Mouse (Mus musculus): ENCODE data around the gene Med26.

Med26 gene

DNA sequence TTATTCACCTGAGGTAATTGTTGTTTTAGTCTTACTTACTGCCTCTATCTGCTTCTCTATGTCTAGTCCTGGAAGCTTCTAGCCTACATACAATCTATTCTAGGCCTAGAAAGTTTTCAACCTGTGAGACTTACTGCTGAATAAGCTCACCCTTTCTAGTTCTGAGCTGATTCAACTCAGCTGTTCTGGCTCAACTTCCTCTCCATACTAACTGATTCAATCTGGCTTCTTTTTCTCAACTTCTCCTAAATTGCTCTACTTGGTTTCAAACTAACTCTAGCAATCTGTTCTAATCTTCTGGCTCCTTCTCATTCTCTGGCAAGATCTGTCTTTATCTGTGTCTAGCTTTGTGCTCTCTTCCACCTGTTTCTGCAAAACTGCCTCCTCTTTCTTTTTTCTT, 26.2 kb downstream of the Med26 start:
- peaks cover 32% of the 10 kb centered on the region for H3K36me3 ChIP-seq (ENCODE audit: insufficient read depth, low read length)
- peaks cover 85% of the 10 kb centered on the region for H3K4me1 ChIP-seq (replicated peaks; ENCODE audit: low read depth, low read length)
- H3K4me3 ChIP-seq (replicated peaks; ENCODE audit: low read length) = no peak overlapping the region
- no peaks in the 10 kb centered on the region for H3K9me3 ChIP-seq (ENCODE audit: low read length)
- TF ChIP-seq POU5F1 (IDR thresholded peaks at IDR 0.05; ENCODE audit: borderline replicate concordance, low read length) = no peak
- no peak for TF ChIP-seq NANOG (IDR thresholded peaks at IDR 0.05; ENCODE audit: borderline replicate concordance, low read length)
- TF ChIP-seq CTCF (conservative IDR thresholded peaks at IDR 0.05; ENCODE audit: low read length) = no peak
- no peaks in the 10 kb centered on the region for H3K27me3 ChIP-seq (ENCODE audit: insufficient read depth, low read length)

GRCm38 (mm10) chr8:72517421-72517988, 30.6 kb downstream of the Med26 start:
- H3K4me3 ChIP-seq (replicated peaks; ENCODE audit: low read length) = 0 out of 2 replicates have a peak overlapping the region, but pooled peaks have one; percentile 20

GRCm38 (mm10) chr8:72513158-72513557, 34.9 kb downstream of the Med26 start:
- no peaks in the 10 kb centered on the region for H3K9me3 ChIP-seq (ENCODE audit: low read length)
- H3K4me1 ChIP-seq (replicated peaks; ENCODE audit: low read depth, low read length) = peaks cover 68% of the 10 kb centered on the region
- no peak overlapping the region for H3K4me3 ChIP-seq (replicated peaks; ENCODE audit: low read length)
- H3K27me3 ChIP-seq (ENCODE audit: insufficient read depth, low read length) = no peaks in the 10 kb centered on the region
- peaks cover 58% of the 10 kb centered on the region for H3K36me3 ChIP-seq (ENCODE audit: insufficient read depth, low read length)
- TF ChIP-seq POU5F1 (IDR thresholded peaks at IDR 0.05; ENCODE audit: borderline replicate concordance, low read length) = no peak
- no peak for TF ChIP-seq CTCF (conservative IDR thresholded peaks at IDR 0.05; ENCODE audit: low read length)
- no peak for TF ChIP-seq NANOG (IDR thresholded peaks at IDR 0.05; ENCODE audit: borderline replicate concordance, low read length)

More at GRCm38 (mm10) chr8:72517421-72517988, 30.6 kb downstream of the Med26 start:
- peaks cover 73% of the 10 kb centered on the region for H3K4me1 ChIP-seq (replicated peaks; ENCODE audit: low read depth, low read length)
- H3K9me3 ChIP-seq (ENCODE audit: low read length) = no peaks in the 10 kb centered on the region
- peaks cover 59% of the 10 kb centered on the region for H3K36me3 ChIP-seq (ENCODE audit: insufficient read depth, low read length)
- no peaks in the 10 kb centered on the region for H3K27me3 ChIP-seq (ENCODE audit: insufficient read depth, low read length)
- TF ChIP-seq NANOG (IDR thresholded peaks at IDR 0.05; ENCODE audit: borderline replicate concordance, low read length) = no peak
- no peak for TF ChIP-seq POU5F1 (IDR thresholded peaks at IDR 0.05; ENCODE audit: borderline replicate concordance, low read length)
- no peak for TF ChIP-seq CTCF (conservative IDR thresholded peaks at IDR 0.05; ENCODE audit: low read length)

GRCm38 (mm10) chr8:72512648-72513047, 35.4 kb downstream of the Med26 start:
- Histone ChIP-seq H3K9me3 (ENCODE audit: low read length) (no peaks in the 10 kb centered on the region), H3K27me3 (ENCODE audit: insufficient read depth, low read length) (no peaks in the 10 kb centered on the region), H3K4me1 (replicated peaks; ENCODE audit: low read depth, low read length) (peaks cover 70% of the 10 kb centered on the region), H3K36me3 (ENCODE audit: insufficient read depth, low read length) (peaks cover 63% of the 10 kb centered on the region), H3K4me3 (replicated peaks; ENCODE audit: low read length) (no peak overlapping the region)
- TF ChIP-seq NANOG (IDR thresholded peaks at IDR 0.05; ENCODE audit: borderline replicate concordance, low read length) (no peak), CTCF (conservative IDR thresholded peaks at IDR 0.05; ENCODE audit: low read length) (no peak)

- Histone ChIP-seq H3K4me3 (replicated peaks; ENCODE audit: low read length) (no peak overlapping the region), H3K36me3 (ENCODE audit: insufficient read depth, low read length) (peaks cover 53% of the 10 kb centered on the region), H3K27me3 (ENCODE audit: insufficient read depth, low read length) (no peaks in the 10 kb centered on the region), H3K4me1 (replicated peaks; ENCODE audit: low read depth, low read length) (peaks cover 79% of the 10 kb centered on the region), H3K9me3 (ENCODE audit: low read length) (no peaks in the 10 kb centered on the region)
- TF ChIP-seq NANOG (IDR thresholded peaks at IDR 0.05; ENCODE audit: borderline replicate concordance, low read length) = no peak
- TF ChIP-seq POU5F1 (IDR thresholded peaks at IDR 0.05; ENCODE audit: borderline replicate concordance, low read length) = no peak
- no peak for TF ChIP-seq CTCF (conservative IDR thresholded peaks at IDR 0.05; ENCODE audit: low read length)
Measured at GRCm38 (mm10) chr8:72507505-72507904, 40.6 kb downstream of the Med26 start.

DNA sequence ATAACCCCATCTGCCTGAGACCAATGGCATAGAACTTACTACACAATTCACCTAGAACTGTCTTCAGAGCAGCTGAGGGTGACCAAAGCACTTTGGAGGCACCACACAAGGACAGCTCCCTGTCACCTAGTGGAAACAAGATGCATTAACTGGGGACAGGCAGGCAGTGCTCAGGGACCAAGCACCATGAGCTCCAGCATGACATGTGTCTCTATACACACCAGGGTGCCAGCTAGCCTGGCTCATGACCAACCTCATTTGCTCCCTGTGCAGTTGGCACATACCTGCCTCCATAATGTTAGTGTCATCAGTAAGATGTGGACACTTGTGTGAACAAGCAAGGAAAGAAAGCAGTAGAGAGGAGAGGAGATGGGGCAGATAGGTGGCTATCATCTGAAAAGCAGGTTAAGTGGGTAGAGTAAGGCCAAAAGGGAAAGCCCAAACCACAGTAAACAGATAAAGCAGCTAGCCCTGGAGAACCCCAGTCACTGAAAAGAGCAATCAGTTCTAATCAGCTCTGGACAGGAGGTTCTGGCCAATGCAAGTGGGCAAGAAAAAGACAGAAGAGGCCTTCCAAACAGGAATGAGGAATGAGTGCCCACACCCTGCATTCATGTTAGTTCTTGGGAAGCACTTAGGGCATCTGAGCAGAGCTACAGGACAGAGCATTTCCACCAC, 43.3 kb downstream of the Med26 start:
- peaks cover 80% of the 10 kb centered on the region for H3K4me1 ChIP-seq (replicated peaks; ENCODE audit: low read depth, low read length)
- peaks cover 68% of the 10 kb centered on the region for H3K36me3 ChIP-seq (ENCODE audit: insufficient read depth, low read length)
- no peak overlapping the region for H3K4me3 ChIP-seq (replicated peaks; ENCODE audit: low read length)
- no peaks in the 10 kb centered on the region for H3K9me3 ChIP-seq (ENCODE audit: low read length)
- H3K27me3 ChIP-seq (ENCODE audit: insufficient read depth, low read length) = no peaks in the 10 kb centered on the region
- TF ChIP-seq POU5F1 (IDR thresholded peaks at IDR 0.05; ENCODE audit: borderline replicate concordance, low read length) = no peak
- TF ChIP-seq CTCF (conservative IDR thresholded peaks at IDR 0.05; ENCODE audit: low read length) = no peak
- no peak for TF ChIP-seq NANOG (IDR thresholded peaks at IDR 0.05; ENCODE audit: borderline replicate concordance, low read length)

DNA sequence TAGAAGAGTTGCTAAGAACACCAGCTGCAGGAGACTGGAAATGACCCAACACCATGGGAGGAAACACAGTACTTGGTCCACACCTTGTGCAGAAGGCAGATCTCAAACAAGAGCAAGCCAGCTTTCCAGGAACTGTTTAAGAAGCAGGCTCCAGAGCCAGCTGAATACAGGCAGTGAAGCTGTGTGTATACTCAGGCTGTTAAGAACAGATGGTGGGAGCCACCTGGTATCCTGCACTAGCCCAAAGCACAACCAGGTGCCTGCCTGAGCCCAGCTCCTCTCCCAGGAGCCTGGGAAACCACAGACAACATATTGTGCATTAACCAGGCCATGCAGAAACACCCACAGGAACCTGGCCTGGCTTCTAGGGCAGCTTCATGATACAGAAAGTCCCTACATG, 43.9 kb downstream of the Med26 start:
- Histone ChIP-seq H3K36me3 (ENCODE audit: insufficient read depth, low read length) (peaks cover 68% of the 10 kb centered on the region), H3K4me1 (replicated peaks; ENCODE audit: low read depth, low read length) (peaks cover 80% of the 10 kb centered on the region), H3K4me3 (replicated peaks; ENCODE audit: low read length) (no peak overlapping the region), H3K27me3 (ENCODE audit: insufficient read depth, low read length) (no peaks in the 10 kb centered on the region), H3K9me3 (ENCODE audit: low read length) (no peaks in the 10 kb centered on the region)
- TF ChIP-seq NANOG (IDR thresholded peaks at IDR 0.05; ENCODE audit: borderline replicate concordance, low read length) = no peak

DNA sequence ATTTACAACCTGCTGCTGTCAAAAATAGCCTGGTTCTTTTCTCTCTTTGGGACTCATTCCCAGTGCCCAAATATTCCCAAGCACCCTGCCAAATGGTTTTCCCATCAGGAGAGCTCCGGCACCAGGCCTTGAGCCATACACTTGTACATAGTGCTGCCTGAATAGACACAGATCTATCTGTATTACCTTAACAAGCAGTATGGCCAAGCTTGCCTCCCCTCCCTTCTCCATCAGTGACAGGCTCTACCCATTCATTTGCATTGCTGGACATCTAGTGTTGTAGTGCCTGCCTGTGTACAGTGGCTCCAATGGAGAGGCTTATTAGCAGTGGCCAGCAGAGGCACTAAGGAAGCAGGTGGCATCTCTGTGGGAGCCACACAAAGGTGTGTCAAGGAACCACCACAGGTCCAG, 47.5 kb downstream of the Med26 start:
- Histone ChIP-seq H3K4me3 (replicated peaks; ENCODE audit: low read length) (no peak overlapping the region), H3K9me3 (ENCODE audit: low read length) (no peaks in the 10 kb centered on the region), H3K27me3 (ENCODE audit: insufficient read depth, low read length) (no peaks in the 10 kb centered on the region), H3K4me1 (replicated peaks; ENCODE audit: low read depth, low read length) (peaks cover 100% of the 10 kb centered on the region), H3K36me3 (ENCODE audit: insufficient read depth, low read length) (peaks cover 91% of the 10 kb centered on the region)
- TF ChIP-seq CTCF (conservative IDR thresholded peaks at IDR 0.05; ENCODE audit: low read length) (no peak), NANOG (IDR thresholded peaks at IDR 0.05; ENCODE audit: borderline replicate concordance, low read length) (no peak), POU5F1 (IDR thresholded peaks at IDR 0.05; ENCODE audit: borderline replicate concordance, low read length) (no peak)

Data from E14TG2a.4 (cell line).